Mouse (Mus musculus) embryo, embryonic 10 days (tissue): Measurements from ENCODE around the gene Ebf1.

Experiments used
- DNase-seq: peaks from one replicate; pipeline ENCODE4 v3.0.0-alpha.2; 2015; ENCODE audit warnings: low spot score

Gene Ebf1

GRCm38 (mm10) chr11:44784255-44785029 lies 167.3 kb downstream of the Ebf1 start:
- DNase-seq = no peak

GRCm38 (mm10) chr11:44785063-44785462 lies 167.9 kb downstream of the Ebf1 start:
- DNase-seq = no peak

- DNase-seq = peak; percentile 14
These were observed 168.4 kb downstream of the Ebf1 start for GRCm38 (mm10) chr11:44785479-44785878.

- no peak for DNase-seq
These were observed 170.9 kb downstream of the Ebf1 start for GRCm38 (mm10) chr11:44788003-44788402.

GRCm38 (mm10) chr11:44792816-44793215 lies 175.7 kb downstream of the Ebf1 start:
- no peak for DNase-seq

- DNase-seq = no peak
These were observed 177.8 kb downstream of the Ebf1 start for GRCm38 (mm10) chr11:44794883-44795282.

- no peak for DNase-seq
These were observed 178.7 kb downstream of the Ebf1 start for GRCm38 (mm10) chr11:44795767-44796166.

- peak; percentile 23 for DNase-seq
These were observed 181.2 kb downstream of the Ebf1 start for GRCm38 (mm10) chr11:44798270-44798669.

- no peak for DNase-seq
These were observed 186.9 kb downstream of the Ebf1 start for GRCm38 (mm10) chr11:44804046-44804445.

GRCm38 (mm10) chr11:44806589-44806988 lies 189.5 kb downstream of the Ebf1 start:
- peak; percentile 39 for DNase-seq

GRCm38 (mm10) chr11:44808855-44809546 lies 191.9 kb downstream of the Ebf1 start:
- DNase-seq = no peak

GRCm38 (mm10) chr11:44811007-44811406 lies 193.9 kb downstream of the Ebf1 start:
- no peak for DNase-seq

GRCm38 (mm10) chr11:44812193-44812746 lies 195.2 kb downstream of the Ebf1 start:
- no peak for DNase-seq

- DNase-seq = no peak
These were observed 196.4 kb downstream of the Ebf1 start for GRCm38 (mm10) chr11:44813534-44813933.

GRCm38 (mm10) chr11:44814847-44815246 lies 197.7 kb downstream of the Ebf1 start:
- DNase-seq = no peak

- DNase-seq = no peak
These were observed 198.9 kb downstream of the Ebf1 start for GRCm38 (mm10) chr11:44815991-44816390.

- DNase-seq = no peak
These were observed 205.2 kb downstream of the Ebf1 start for GRCm38 (mm10) chr11:44822312-44822711.

- peak; percentile 21 for DNase-seq
These were observed 215.3 kb downstream of the Ebf1 start for GRCm38 (mm10) chr11:44832227-44832939.

GRCm38 (mm10) chr11:44832940-44833254 lies 215.8 kb downstream of the Ebf1 start:
- DNase-seq = peak; percentile 27

- DNase-seq = peak; percentile 38
These were observed 216.4 kb downstream of the Ebf1 start for GRCm38 (mm10) chr11:44833351-44833996.

- DNase-seq = peak; percentile 58
These were observed 218.0 kb downstream of the Ebf1 start for GRCm38 (mm10) chr11:44835166-44835565.

GRCm38 (mm10) chr11:44837592-44837991 lies 220.5 kb downstream of the Ebf1 start:
- DNase-seq = no peak
